Mouse (Mus musculus) lung, postnatal 0 days (tissue): ENCODE measurements around the gene Dgki. TPM values are rescaled to one million over a fixed set of nuclear protein-coding genes. Genes with fewer than 3 reads are reported as not detected.
A peak's percentile ranks its signal among the peaks of the same experiment; 100 is the strongest.

ENCODE experiments used
- ATAC-seq: fragments of 200-750 bp; cut with Nextera tagmentation; 2 replicates; pipeline ENCODE4 v1.8.0; 2017; ENCODE audit warnings: moderate library complexity
- DNase-seq: peaks from one replicate; pipeline ENCODE4 v3.0.0-alpha.2; 2016; ENCODE audit warnings: low spot score
- H3K27ac ChIP-seq: fragments of 300-500 bp; sonication (generic); 2 replicates; pipeline ENCODE4 v1.5.1; 2014; ENCODE audit warnings: antibody characterized with exemption, mild to moderate bottlenecking, low read length, mixed read lengths
- H3K27me3 ChIP-seq: fragments of 300-500 bp; sonication (generic); replicated peaks from 2 replicates; pipeline ENCODE4 v1.6.1; 2014; ENCODE audit warnings: low read length, mixed read lengths; ENCODE audit not compliant: insufficient read depth
- H3K36me3 ChIP-seq: fragments of 300-500 bp; sonication (generic); 2 replicates; pipeline ENCODE4 v1.6.1; 2014; ENCODE audit warnings: low read length, mixed read lengths; ENCODE audit not compliant: insufficient read depth
- H3K4me1 ChIP-seq: fragments of 300-500 bp; sonication (generic); 2 replicates; pipeline ENCODE4 v1.6.1; 2014; ENCODE audit warnings: antibody characterized with exemption, low read depth, low read length, mixed read lengths; ENCODE audit not compliant: insufficient read depth
- H3K4me2 ChIP-seq: fragments of 300-500 bp; sonication (generic); replicated peaks from 2 replicates; pipeline ENCODE4 v1.6.1; 2014; ENCODE audit warnings: low read depth, mild to moderate bottlenecking, low read length, moderate library complexity, mixed read lengths
- H3K4me3 ChIP-seq: fragments of 300-500 bp; sonication (generic); 2 replicates; pipeline ENCODE4 v1.5.1; 2014; ENCODE audit warnings: low read depth, low read length
- H3K9ac ChIP-seq: fragments of 300-500 bp; sonication (generic); replicated peaks from 2 replicates; pipeline ENCODE4 v1.6.1; 2014; ENCODE audit warnings: low read depth, mild to moderate bottlenecking
- H3K9me3 ChIP-seq: fragments of 300-500 bp; sonication (generic); 2 replicates; pipeline ENCODE4 v1.6.1; 2016; ENCODE audit warnings: low read length, mixed read lengths
- CTCF ChIP-seq: IDR thresholded peaks from 2 replicates; pipeline ENCODE4 v1.5.1; 2016; ENCODE audit warnings: antibody characterized with exemption, mild to moderate bottlenecking
- EP300 ChIP-seq: IDR thresholded peaks from 2 replicates; pipeline ENCODE4 v1.6.1; 2016; ENCODE audit warnings: antibody characterized with exemption, mild to moderate bottlenecking, control low read depth
- WGBS: fragments of 180-500 bp; shearing (Covaris S2); extraction: QIAGEN DNeasy Blood & Tissue Kit; methylation state at CpG from one replicate; pipeline ENCODE4 v1.1.7; 2014; 5-methylcytosine and 5-hydroxymethylcytosine counted together
- polyA plus RNA-seq: library from polyadenylated mRNA; unstranded; fragments of >200 nt; fragmentation: Nextera tagmentation; extraction: Ambion mirVana; gene quantifications from 2 replicates; pipeline ENCODE4 v1.2.1, GENCODE M21; 2015

Dgki gene
- polyA plus RNA-seq, 1 experiment from 2014 or later: 0.45 TPM

- TF ChIP-seq EP300: no peak
- no peak overlapping the region for H3K4me3 ChIP-seq
- H3K27me3 ChIP-seq: no peaks in the 10 kb centered on the region
- no peak for ATAC-seq
- DNase-seq: no peak
- H3K4me1 ChIP-seq: no peaks in the 10 kb centered on the region
- H3K36me3 ChIP-seq: no peaks in the 10 kb centered on the region
- no peaks in the 10 kb centered on the region for H3K9me3 ChIP-seq
- no peak overlapping the region for H3K9ac ChIP-seq
- H3K27ac ChIP-seq: no peak overlapping the region
- 70% methylated on average over 14 of the region's 14 CpGs for WGBS
- no peak overlapping the region for H3K4me2 ChIP-seq
Measured at GRCm38 (mm10) chr6:37069836-37070600, 230.0 kb downstream of the Dgki start.

- no peak overlapping the region for H3K4me2 ChIP-seq
- no peaks in the 10 kb centered on the region for H3K27me3 ChIP-seq
- no peak overlapping the region for H3K4me3 ChIP-seq
- 78% methylated on average over 6 of the region's 6 CpGs for WGBS
- H3K9me3 ChIP-seq: no peaks in the 10 kb centered on the region
- H3K4me1 ChIP-seq: no peaks in the 10 kb centered on the region
- no peak overlapping the region for H3K27ac ChIP-seq
- H3K9ac ChIP-seq: no peak overlapping the region
- TF ChIP-seq CTCF (no peak), EP300 (no peak)
- DNase-seq (no peak), ATAC-seq (no peak)
- H3K36me3 ChIP-seq: no peaks in the 10 kb centered on the region
Measured at GRCm38 (mm10) chr6:37068737-37069136, 231.2 kb downstream of the Dgki start.

- no peaks in the 10 kb centered on the region for H3K9me3 ChIP-seq
- 89% methylated on average over 1 of the region's 1 CpGs for WGBS
- no peak overlapping the region for H3K4me2 ChIP-seq
- no peak overlapping the region for H3K9ac ChIP-seq
- no peak overlapping the region for H3K27ac ChIP-seq
- no peaks in the 10 kb centered on the region for H3K4me1 ChIP-seq
- H3K36me3 ChIP-seq: no peaks in the 10 kb centered on the region
- no peak for DNase-seq
- no peak for ATAC-seq
- no peaks in the 10 kb centered on the region for H3K27me3 ChIP-seq
- no peak overlapping the region for H3K4me3 ChIP-seq
- TF ChIP-seq EP300 (no peak), CTCF (no peak)
Measured at GRCm38 (mm10) chr6:37067357-37067756, 232.6 kb downstream of the Dgki start.

- no peaks in the 10 kb centered on the region for H3K9me3 ChIP-seq
- ATAC-seq: peak; percentile 53
- no peak overlapping the region for H3K4me3 ChIP-seq
- no peak overlapping the region for H3K9ac ChIP-seq
- WGBS: 18% methylated on average over 10 of the region's 10 CpGs
- no peak overlapping the region for H3K4me2 ChIP-seq
- peak overlapping the region; percentile 6; the same call in 1 of the 2 replicates for H3K27ac ChIP-seq
- H3K36me3 ChIP-seq: no peaks in the 10 kb centered on the region
- no peak for TF ChIP-seq CTCF
- no peak; the same call in 1 of the 2 replicates for TF ChIP-seq EP300
- no peaks in the 10 kb centered on the region for H3K4me1 ChIP-seq
- no peaks in the 10 kb centered on the region for H3K27me3 ChIP-seq
- peak; percentile 16 for DNase-seq
Measured at GRCm38 (mm10) chr6:37064214-37064830, 235.7 kb downstream of the Dgki start.

- H3K9me3 ChIP-seq: no peaks in the 10 kb centered on the region
- no peak overlapping the region for H3K9ac ChIP-seq
- H3K4me2 ChIP-seq: no peak overlapping the region
- no peaks in the 10 kb centered on the region for H3K27me3 ChIP-seq
- no peaks in the 10 kb centered on the region for H3K36me3 ChIP-seq
- no peaks in the 10 kb centered on the region for H3K4me1 ChIP-seq
- DNase-seq (peak; percentile 19), ATAC-seq (peak; percentile 40)
- WGBS: 89% methylated on average over 7 of the region's 7 CpGs
- TF ChIP-seq CTCF (no peak), EP300 (peak; percentile 86)
- H3K4me3 ChIP-seq: no peak overlapping the region
- no peak overlapping the region for H3K27ac ChIP-seq
Measured at GRCm38 (mm10) chr6:37063266-37063665, 236.7 kb downstream of the Dgki start.

GRCm38 (mm10) chr6:37060114-37060513 is 239.9 kb downstream of the Dgki start:
- DNase-seq (no peak), ATAC-seq (no peak)
- no peak overlapping the region for H3K4me2 ChIP-seq
- H3K27me3 ChIP-seq: no peaks in the 10 kb centered on the region
- no peaks in the 10 kb centered on the region for H3K36me3 ChIP-seq
- no peak overlapping the region for H3K9ac ChIP-seq
- no peaks in the 10 kb centered on the region for H3K4me1 ChIP-seq
- H3K9me3 ChIP-seq: no peaks in the 10 kb centered on the region
- no peak overlapping the region for H3K4me3 ChIP-seq
- TF ChIP-seq EP300 (no peak), CTCF (no peak)
- no peak overlapping the region for H3K27ac ChIP-seq
- WGBS: 74% methylated on average over 3 of the region's 3 CpGs
